ENCODE assay signal across 7 mouse cellular contexts in the genomic region with DNA sequence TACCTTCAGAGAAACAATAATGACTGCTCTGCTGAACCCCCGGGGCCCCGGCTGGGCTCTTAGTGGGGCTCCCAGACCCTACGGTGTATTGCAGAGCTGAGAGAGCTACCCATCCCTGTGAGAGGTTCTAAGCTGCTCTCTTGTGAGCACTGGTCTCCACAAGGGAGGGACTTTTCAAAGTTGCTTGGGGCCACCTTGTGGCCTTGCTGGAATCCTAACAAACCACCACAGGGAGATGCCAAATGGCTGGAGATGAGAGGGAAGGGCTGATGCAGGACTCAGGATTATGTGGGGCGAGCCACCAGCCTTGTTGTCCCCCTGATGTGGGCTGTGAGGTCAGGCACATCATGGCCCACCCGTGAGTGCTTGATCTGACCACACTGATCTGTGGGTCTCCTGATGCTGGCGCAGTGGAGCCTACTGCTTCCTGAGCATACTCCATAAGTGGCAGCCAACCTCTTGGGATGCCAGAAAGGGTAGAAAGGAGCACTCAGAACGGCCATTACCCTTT. TPM values are rescaled to one million over a fixed set of nuclear protein-coding genes. Genes with fewer than 3 reads are reported as not detected.
DNase-seq lines count a peak whose midpoint lies in the region; ATAC-seq lines count a peak whose summit lies in the region.

No protein-coding gene starts in this region.

- H3K4me3 ChIP-seq in kidney, embryonic 15.5 days (replicated peaks): no peak overlapping the region
- no peak overlapping the region for H3K4me3 ChIP-seq in embryonic facial prominence, embryonic 12.5 days
- H3K4me3 ChIP-seq in intestine, embryonic 16.5 days (ENCODE audit: low read length): no peak overlapping the region

- no peak overlapping the region for H3K9ac ChIP-seq in kidney, embryonic 15.5 days
- no peak overlapping the region for H3K9ac ChIP-seq in embryonic facial prominence, embryonic 12.5 days
- H3K9ac ChIP-seq in intestine, embryonic 16.5 days (ENCODE audit: low read depth, low read length): no peak overlapping the region

- no peaks in the 10 kb centered on the region for H3K27me3 ChIP-seq in kidney, embryonic 15.5 days
- no peaks in the 10 kb centered on the region for H3K27me3 ChIP-seq in embryonic facial prominence, embryonic 12.5 days
- H3K27me3 ChIP-seq in intestine, embryonic 16.5 days (replicated peaks; ENCODE audit: control insufficient read depth, insufficient read depth, low read length): no peaks in the 10 kb centered on the region

- no peaks in the 10 kb centered on the region for H3K9me3 ChIP-seq in kidney, embryonic 15.5 days (replicated peaks)
- no peaks in the 10 kb centered on the region for H3K9me3 ChIP-seq in embryonic facial prominence, embryonic 12.5 days
- H3K9me3 ChIP-seq in intestine, embryonic 16.5 days (ENCODE audit: control insufficient read depth, low read length): no peaks in the 10 kb centered on the region

- no peak overlapping the region for H3K4me2 ChIP-seq in kidney, embryonic 15.5 days
- no peak overlapping the region for H3K4me2 ChIP-seq in embryonic facial prominence, embryonic 12.5 days (replicated peaks)
- no peak overlapping the region for H3K4me2 ChIP-seq in intestine, embryonic 16.5 days (ENCODE audit: low read depth, low read length)

- peak overlapping the region; percentile 85 for H3K27ac ChIP-seq in kidney, embryonic 15.5 days
- H3K27ac ChIP-seq in embryonic facial prominence, embryonic 12.5 days: 0 out of 2 replicates have a peak overlapping the region, but pooled peaks have one; percentile 77
- H3K27ac ChIP-seq in intestine, embryonic 16.5 days (ENCODE audit: low read length): peak overlapping the region; percentile 72

- no peak for ATAC-seq in kidney, embryonic 15.5 days (replicated peaks; ENCODE audit: low FRiP score)
- ATAC-seq in embryonic facial prominence, embryonic 12.5 days (ENCODE audit: insufficient number of reproducible peaks, insufficient read depth, low FRiP score, low TSS enrichment): no peak
- no peak for ATAC-seq in intestine, embryonic 16.5 days

- DNase-seq in kidney, postnatal 4 days: no peak
- DNase-seq in lung, postnatal 10 days: peak; percentile 49
- no peak for DNase-seq in adrenal gland, postnatal 14 days
- no peak for DNase-seq in adrenal gland, adult 18-20 months (ENCODE audit: low spot score in 2 of 2)

- 72% methylated on average over 7 of the region's 7 CpGs for WGBS in kidney, embryonic 15.5 days
- WGBS in embryonic facial prominence, embryonic 12.5 days: 73% methylated on average over 7 of the region's 7 CpGs
- WGBS in intestine, embryonic 16.5 days: 83% methylated on average over 7 of the region's 7 CpGs

- peaks cover 24% of the 10 kb centered on the region for H3K4me1 ChIP-seq in kidney, embryonic 15.5 days
- H3K4me1 ChIP-seq in embryonic facial prominence, embryonic 12.5 days: peaks cover 18% of the 10 kb centered on the region
- H3K4me1 ChIP-seq in intestine, embryonic 16.5 days (ENCODE audit: control insufficient read depth, insufficient read depth, low read length): peaks cover 20% of the 10 kb centered on the region

- H3K36me3 ChIP-seq in kidney, embryonic 15.5 days: peaks cover 73% of the 10 kb centered on the region
- H3K36me3 ChIP-seq in embryonic facial prominence, embryonic 12.5 days: peaks cover 42% of the 10 kb centered on the region
- peaks cover 12% of the 10 kb centered on the region for H3K36me3 ChIP-seq in intestine, embryonic 16.5 days (ENCODE audit: control insufficient read depth, insufficient read depth, low read length)

RNA-seq across cellular contexts. Expression of a gene that starts 58.8 kb away (rescaled TPM):
- 5.5 and 7.1 TPM in 2 replicates for polyA plus RNA-seq in kidney, embryonic 15.5 days (2015; fragmentation: Nextera tagmentation; extraction: Ambion mirVana)
- polyA plus RNA-seq in embryonic facial prominence, embryonic 12.5 days (2016; fragmentation: Nextera tagmentation; extraction: Ambion mirVana): 6.2 and 6.9 TPM in 2 replicates
- polyA plus RNA-seq in intestine, embryonic 16.5 days (2015; fragmentation: Nextera tagmentation; extraction: Ambion mirVana): 7.1 and 7.3 TPM in 2 replicates
- 40.8 and 45.4 TPM in 2 replicates for total RNA-seq in adrenal gland, postnatal 14 days (2021)
- 10 to 100 TPM; 40.9 to 46.5 TPM for total RNA-seq in adrenal gland, adult 18-20 months (2021)
